Mouse (Mus musculus) intestine, embryonic 16.5 days (tissue): Measurements from ENCODE around the gene Slc2a1. TPM values are rescaled to one million over a fixed set of nuclear protein-coding genes. Genes with fewer than 3 reads are reported as not detected.

Source experiments
- ATAC-seq: fragments of 200-750 bp; cut with Nextera tagmentation; 2 replicates; pipeline ENCODE4 v1.8.0; 2017; ENCODE audit warnings: moderate TSS enrichment, moderate library complexity
- H3K27ac ChIP-seq: fragments of 300-500 bp; sonication (generic); 2 replicates; pipeline ENCODE4 v1.5.1; 2014; ENCODE audit warnings: mild to moderate bottlenecking, low read length
- H3K27me3 ChIP-seq: fragments of 300-500 bp; sonication (generic); replicated peaks from 2 replicates; pipeline ENCODE4 v1.6.1; 2014; ENCODE audit warnings: low read length, control low read depth, mixed read lengths; ENCODE audit not compliant: control insufficient read depth, insufficient read depth
- H3K36me3 ChIP-seq: fragments of 300-500 bp; sonication (generic); 2 replicates; pipeline ENCODE4 v1.6.1; 2014; ENCODE audit warnings: low read length, control low read depth; ENCODE audit not compliant: control insufficient read depth, insufficient read depth
- H3K4me1 ChIP-seq: fragments of 300-500 bp; sonication (generic); 2 replicates; pipeline ENCODE4 v1.6.1; 2014; ENCODE audit warnings: low read length, control low read depth, mixed read lengths; ENCODE audit not compliant: control insufficient read depth, insufficient read depth
- H3K4me2 ChIP-seq: fragments of 300-500 bp; sonication (generic); 2 replicates; pipeline ENCODE4 v1.6.1; 2014; ENCODE audit warnings: low read depth, low read length, control low read depth
- H3K4me3 ChIP-seq: fragments of 300-500 bp; sonication (generic); 2 replicates; pipeline ENCODE4 v1.5.1; 2014; ENCODE audit warnings: mild to moderate bottlenecking, low read length
- H3K9ac ChIP-seq: fragments of 300-500 bp; sonication (generic); 2 replicates; pipeline ENCODE4 v1.6.1; 2014; ENCODE audit warnings: low read depth, low read length
- H3K9me3 ChIP-seq: fragments of 300-500 bp; sonication (generic); 2 replicates; pipeline ENCODE4 v1.6.1; 2016; ENCODE audit warnings: low read length, control low read depth; ENCODE audit not compliant: control insufficient read depth
- WGBS: fragments of 180-500 bp; shearing (Covaris S2); extraction: QIAGEN DNeasy Blood & Tissue Kit; methylation state at CpG from one replicate; pipeline ENCODE4 v1.1.7; 2014; 5-methylcytosine and 5-hydroxymethylcytosine counted together
- polyA plus RNA-seq: library from polyadenylated mRNA; unstranded; fragments of >200 nt; fragmentation: Nextera tagmentation; extraction: Ambion mirVana; gene quantifications from 2 replicates; pipeline ENCODE4 v1.2.1, GENCODE M21; 2015

The Slc2a1 gene
- polyA plus RNA-seq = 149 and 156 TPM in 2 replicates

GRCm38 (mm10) chr4:119108495-119109408 lies at the start of gene Slc2a1:
Gene Slc2a1, plus strand, starts transcription at chr4:119108711.
- H3K27ac ChIP-seq = peak within 1 kb of the TSS; percentile 100

GRCm38 (mm10) chr4:119066791-119067190 lies 41.7 kb upstream of the Slc2a1 start:
- H3K36me3 ChIP-seq = no peaks in the 10 kb centered on the region
- no peak for ATAC-seq
- no peak overlapping the region for H3K27ac ChIP-seq
- no peak overlapping the region for H3K4me3 ChIP-seq
- H3K4me1 ChIP-seq = peaks cover 3% of the 10 kb centered on the region
- H3K9me3 ChIP-seq = no peaks in the 10 kb centered on the region
- H3K27me3 ChIP-seq = no peaks in the 10 kb centered on the region
- no peak overlapping the region for H3K9ac ChIP-seq
- WGBS = 85% methylated on average over 3 of the region's 3 CpGs
- no peak overlapping the region for H3K4me2 ChIP-seq

More at GRCm38 (mm10) chr4:119108495-119109408, at the start of gene Slc2a1:
- H3K27me3 ChIP-seq = no peaks in the 10 kb centered on the region
- peak; percentile 89 for ATAC-seq
- no peaks in the 10 kb centered on the region for H3K36me3 ChIP-seq
- WGBS = under 1% methylated on average over 88 of the region's 88 CpGs
- peaks cover 54% of the 10 kb centered on the region for H3K4me1 ChIP-seq
- peak within 1 kb of the TSS; percentile 82 for H3K4me3 ChIP-seq
- H3K4me2 ChIP-seq = peak within 1 kb of the TSS; percentile 74
- H3K9ac ChIP-seq = peak within 1 kb of the TSS; percentile 95
- H3K9me3 ChIP-seq = no peaks in the 10 kb centered on the region

GRCm38 (mm10) chr4:119067204-119067603 lies 41.3 kb upstream of the Slc2a1 start:
- H3K27me3 ChIP-seq = no peaks in the 10 kb centered on the region
- WGBS = 68% methylated on average over 2 of the region's 2 CpGs
- no peak for ATAC-seq
- no peak overlapping the region for H3K27ac ChIP-seq
- H3K36me3 ChIP-seq = no peaks in the 10 kb centered on the region
- peaks cover 7% of the 10 kb centered on the region for H3K4me1 ChIP-seq
- no peak overlapping the region for H3K9ac ChIP-seq
- H3K4me3 ChIP-seq = no peak overlapping the region
- no peak overlapping the region for H3K4me2 ChIP-seq
- H3K9me3 ChIP-seq = no peaks in the 10 kb centered on the region

- peaks cover 17% of the 10 kb centered on the region for H3K4me1 ChIP-seq
- H3K9me3 ChIP-seq = no peaks in the 10 kb centered on the region
- H3K4me2 ChIP-seq = no peak overlapping the region
- no peak overlapping the region for H3K9ac ChIP-seq
- H3K4me3 ChIP-seq = no peak overlapping the region
- H3K27me3 ChIP-seq = no peaks in the 10 kb centered on the region
- no peak overlapping the region for H3K27ac ChIP-seq
- peak; percentile 36; the same call in 1 of the 2 replicates for ATAC-seq
- WGBS = 61% methylated on average over 6 of the region's 6 CpGs
- H3K36me3 ChIP-seq = no peaks in the 10 kb centered on the region
Measured at GRCm38 (mm10) chr4:119068918-119069317, 39.6 kb upstream of the Slc2a1 start.

GRCm38 (mm10) chr4:119070181-119070580 lies 38.3 kb upstream of the Slc2a1 start:
- H3K27me3 ChIP-seq = no peaks in the 10 kb centered on the region
- no peak overlapping the region for H3K9ac ChIP-seq
- peaks cover 17% of the 10 kb centered on the region for H3K4me1 ChIP-seq
- ATAC-seq = no peak
- no peak overlapping the region for H3K27ac ChIP-seq
- H3K9me3 ChIP-seq = no peaks in the 10 kb centered on the region
- H3K4me2 ChIP-seq = no peak overlapping the region
- 77% methylated on average over 1 of the region's 1 CpGs for WGBS
- no peaks in the 10 kb centered on the region for H3K36me3 ChIP-seq
- H3K4me3 ChIP-seq = no peak overlapping the region

- Histone ChIP-seq H3K4me2 (no peak overlapping the region), H3K4me1 (peaks cover 17% of the 10 kb centered on the region), H3K36me3 (no peaks in the 10 kb centered on the region), H3K27me3 (no peaks in the 10 kb centered on the region), H3K4me3 (no peak overlapping the region), H3K9me3 (no peaks in the 10 kb centered on the region), H3K27ac (no peak overlapping the region), H3K9ac (no peak overlapping the region)
- no peak for ATAC-seq
- 47% methylated on average over 16 of the region's 16 CpGs for WGBS
Measured at GRCm38 (mm10) chr4:119070959-119071647, 37.4 kb upstream of the Slc2a1 start.

- no peaks in the 10 kb centered on the region for H3K27me3 ChIP-seq
- H3K4me3 ChIP-seq = no peak overlapping the region
- peak overlapping the region; percentile 16; the same call in 1 of the 2 replicates for H3K9ac ChIP-seq
- no peak overlapping the region for H3K4me2 ChIP-seq
- peaks cover 22% of the 10 kb centered on the region for H3K4me1 ChIP-seq
- WGBS = 37% methylated on average over 19 of the region's 19 CpGs
- ATAC-seq = no peak
- H3K9me3 ChIP-seq = no peaks in the 10 kb centered on the region
- no peak overlapping the region for H3K27ac ChIP-seq
- no peaks in the 10 kb centered on the region for H3K36me3 ChIP-seq
Measured at GRCm38 (mm10) chr4:119071648-119072362, 36.7 kb upstream of the Slc2a1 start.

GRCm38 (mm10) chr4:119072363-119072940 lies 36.1 kb upstream of the Slc2a1 start:
- H3K4me2 ChIP-seq = peak overlapping the region; percentile 42
- WGBS = 41% methylated on average over 19 of the region's 19 CpGs
- no peaks in the 10 kb centered on the region for H3K27me3 ChIP-seq
- peaks cover 22% of the 10 kb centered on the region for H3K4me1 ChIP-seq
- no peak for ATAC-seq
- no peaks in the 10 kb centered on the region for H3K36me3 ChIP-seq
- peak overlapping the region; percentile 48 for H3K9ac ChIP-seq
- no peaks in the 10 kb centered on the region for H3K9me3 ChIP-seq
- H3K27ac ChIP-seq = no peak overlapping the region
- peak overlapping the region; percentile 23 for H3K4me3 ChIP-seq
